Mouse (Mus musculus) CD4-positive helper T cell, adult 2 months (primary cell): Measurements from ENCODE around the gene Zmynd8.

Source experiments
- DNase-seq: peaks from one replicate; pipeline ENCODE4 v3.0.0-alpha.2; 2012; ENCODE audit warnings: low read depth, missing footprints, low spot score

The Zmynd8 gene

DNA sequence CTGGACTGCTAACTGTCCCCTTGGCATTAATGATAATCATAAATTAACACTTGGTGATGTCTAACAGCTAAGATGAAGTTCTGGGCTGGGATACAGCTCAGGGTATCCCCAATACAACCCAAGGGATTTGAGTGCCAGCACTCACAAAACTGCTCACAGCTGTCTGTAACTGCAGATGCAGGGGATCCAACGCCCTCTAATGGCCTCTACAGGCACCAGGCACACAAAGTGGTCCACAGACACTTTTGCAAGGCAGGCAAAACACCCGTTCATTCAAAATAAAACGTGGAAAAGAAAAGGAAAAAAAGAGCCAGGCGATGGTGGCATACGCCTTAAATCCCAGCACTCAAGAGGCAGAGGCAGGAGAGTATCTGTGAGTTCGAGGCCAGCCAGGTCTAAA, 658 bp upstream of the Zmynd8 start:
- no peak for DNase-seq

GRCm38 (mm10) chr2:165896171-165896570, 2.6 kb downstream of the Zmynd8 start:
- no peak for DNase-seq

DNA sequence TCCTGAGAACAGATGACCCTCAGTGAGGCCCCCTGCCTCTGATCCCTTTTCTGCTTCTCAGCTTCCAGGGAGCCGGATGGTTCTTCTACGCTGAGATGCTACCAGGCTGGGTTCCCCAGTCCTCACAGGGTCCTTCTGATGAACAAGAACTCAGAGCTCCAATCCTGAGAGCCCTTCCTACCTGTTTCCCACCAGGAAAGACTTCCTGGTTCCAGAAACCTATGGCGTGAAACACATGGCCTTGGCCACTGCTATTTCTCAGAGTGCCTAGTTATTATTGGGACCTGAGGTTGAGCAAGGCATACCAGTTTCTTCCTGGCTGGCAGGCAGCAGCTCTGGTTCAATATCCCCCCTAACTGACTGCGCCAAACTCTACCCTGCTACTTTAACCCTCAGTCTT, 3.1 kb downstream of the Zmynd8 start:
- no peak for DNase-seq

DNA sequence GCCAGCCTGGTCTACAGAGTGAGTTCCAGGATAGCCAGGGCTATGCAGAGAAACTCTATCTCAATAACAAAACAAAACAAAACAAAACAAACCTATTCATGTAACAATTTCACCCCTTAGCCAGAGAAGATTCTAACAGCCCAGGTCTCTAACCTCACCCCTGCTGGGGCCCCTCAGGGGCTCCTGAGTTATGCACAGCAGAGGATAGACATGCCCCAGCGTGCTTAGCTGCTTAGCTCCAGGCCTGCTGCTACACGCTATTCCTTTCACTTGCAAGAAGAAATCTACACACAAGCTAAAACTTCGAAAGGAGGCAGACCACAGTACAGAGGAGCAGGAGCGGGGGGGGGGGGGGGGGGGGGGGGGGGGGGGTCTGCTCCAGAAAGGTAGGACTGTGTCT, 4.3 kb downstream of the Zmynd8 start:
- DNase-seq: no peak

DNA sequence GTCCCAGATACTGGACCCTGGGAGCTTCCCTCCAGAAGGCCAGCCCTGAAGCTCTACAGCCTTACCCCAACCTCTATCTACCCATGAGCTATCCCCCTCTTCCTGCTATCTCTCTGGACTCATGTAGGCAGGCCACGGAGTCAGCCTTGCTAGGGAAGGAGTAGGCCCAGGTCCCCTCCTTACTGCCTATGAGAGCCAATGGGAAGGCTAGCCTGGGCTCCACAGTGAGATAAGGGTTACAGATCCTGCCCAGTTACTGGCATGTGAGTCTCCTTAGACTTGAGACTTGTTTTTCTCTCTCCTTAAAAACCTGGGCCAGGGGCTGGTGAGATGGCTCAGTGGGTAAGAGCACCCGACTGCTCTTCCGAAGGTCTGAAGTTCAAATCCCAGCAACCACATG, 5.6 kb downstream of the Zmynd8 start:
- no peak for DNase-seq

- no peak for DNase-seq
Measured at GRCm38 (mm10) chr2:165892626-165893025, 6.2 kb downstream of the Zmynd8 start.

- DNase-seq: peak; percentile 84
Measured at GRCm38 (mm10) chr2:165890401-165890800, 8.4 kb downstream of the Zmynd8 start.

DNA sequence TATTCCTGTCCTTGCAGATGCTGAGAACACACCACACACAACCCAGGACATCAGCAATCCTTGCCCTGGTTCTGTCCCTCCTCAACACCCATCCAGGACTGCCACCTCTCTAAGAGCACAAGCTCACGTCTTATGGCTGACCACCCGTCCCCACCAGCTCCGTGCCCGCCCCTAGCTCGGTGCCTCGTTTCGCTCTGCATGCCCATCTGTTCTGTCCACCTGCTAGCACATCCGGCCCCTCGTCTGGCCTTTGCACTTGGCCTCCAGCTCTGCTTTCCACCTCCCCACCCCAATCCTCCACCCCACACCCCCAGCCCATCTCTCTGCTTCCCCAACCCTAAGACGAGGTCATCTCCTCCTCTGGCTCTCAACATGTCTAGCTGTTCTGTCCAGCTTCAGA, 8.9 kb downstream of the Zmynd8 start:
- DNase-seq: no peak

- no peak for DNase-seq
Measured at GRCm38 (mm10) chr2:165889266-165889665, 9.6 kb downstream of the Zmynd8 start.

DNA sequence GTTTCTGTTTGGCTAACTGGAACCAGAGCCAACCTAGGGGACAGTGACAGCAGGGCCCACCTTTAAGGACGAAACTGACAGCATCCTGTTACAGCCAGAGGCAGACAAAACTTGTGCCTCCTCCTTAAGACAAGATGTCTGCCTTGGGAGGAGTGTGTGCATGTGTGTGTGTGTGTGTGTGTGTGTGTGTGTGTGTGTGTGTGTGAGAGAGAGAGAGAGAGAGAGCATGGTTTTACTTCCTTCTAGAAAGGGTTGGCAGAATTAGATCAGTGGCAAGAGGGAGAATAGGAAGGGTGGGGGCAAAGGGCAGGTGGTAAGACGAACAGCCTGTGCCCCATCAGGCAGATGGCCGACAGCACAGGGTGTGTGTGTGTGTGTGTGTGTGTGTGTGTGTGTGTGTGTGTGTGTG, 10.0 kb downstream of the Zmynd8 start:
- DNase-seq: peak; percentile 78

- DNase-seq: peak; percentile 53
Measured at GRCm38 (mm10) chr2:165888396-165888795, 10.4 kb downstream of the Zmynd8 start.

DNA sequence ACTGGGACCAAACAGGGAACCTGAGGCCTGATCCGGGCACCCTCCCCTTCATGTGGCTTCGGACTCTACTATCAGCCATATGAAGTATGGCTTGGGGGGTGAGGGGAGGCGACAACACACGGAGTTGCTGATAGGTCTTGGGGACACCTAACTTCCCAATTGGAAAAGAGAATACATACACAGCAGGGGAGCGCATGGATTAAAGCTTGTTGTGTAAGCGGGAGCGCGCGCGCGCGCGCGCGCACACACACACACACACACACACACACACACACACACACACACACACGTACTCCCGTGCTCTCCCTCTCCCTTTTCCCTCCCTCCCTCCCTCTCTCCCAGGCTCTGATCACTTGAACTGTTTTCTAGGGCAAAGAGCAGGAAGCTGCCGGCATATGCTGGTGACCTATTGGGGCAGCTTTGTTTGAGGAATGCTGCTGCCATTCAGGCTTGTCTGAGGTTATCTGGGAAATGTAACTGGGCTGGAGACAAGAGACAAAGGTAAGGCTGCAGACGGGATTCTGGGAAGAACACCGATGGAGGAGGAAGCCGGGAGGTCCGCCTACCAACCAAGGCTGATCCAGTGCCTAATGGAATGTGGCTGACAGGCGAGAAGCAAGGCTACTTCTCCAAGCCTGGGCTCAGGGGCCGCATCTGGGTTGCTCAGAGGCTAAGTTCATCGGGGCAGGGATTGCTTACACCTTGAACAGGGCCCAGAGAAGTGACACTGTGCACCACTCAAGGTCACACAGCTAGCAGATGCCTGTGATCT, 11.8 kb downstream of the Zmynd8 start:
- no peak for DNase-seq

GRCm38 (mm10) chr2:165886482-165886856, 12.3 kb downstream of the Zmynd8 start:
- no peak for DNase-seq

- no peak for DNase-seq
Measured at GRCm38 (mm10) chr2:165885951-165886320, 12.9 kb downstream of the Zmynd8 start.

DNA sequence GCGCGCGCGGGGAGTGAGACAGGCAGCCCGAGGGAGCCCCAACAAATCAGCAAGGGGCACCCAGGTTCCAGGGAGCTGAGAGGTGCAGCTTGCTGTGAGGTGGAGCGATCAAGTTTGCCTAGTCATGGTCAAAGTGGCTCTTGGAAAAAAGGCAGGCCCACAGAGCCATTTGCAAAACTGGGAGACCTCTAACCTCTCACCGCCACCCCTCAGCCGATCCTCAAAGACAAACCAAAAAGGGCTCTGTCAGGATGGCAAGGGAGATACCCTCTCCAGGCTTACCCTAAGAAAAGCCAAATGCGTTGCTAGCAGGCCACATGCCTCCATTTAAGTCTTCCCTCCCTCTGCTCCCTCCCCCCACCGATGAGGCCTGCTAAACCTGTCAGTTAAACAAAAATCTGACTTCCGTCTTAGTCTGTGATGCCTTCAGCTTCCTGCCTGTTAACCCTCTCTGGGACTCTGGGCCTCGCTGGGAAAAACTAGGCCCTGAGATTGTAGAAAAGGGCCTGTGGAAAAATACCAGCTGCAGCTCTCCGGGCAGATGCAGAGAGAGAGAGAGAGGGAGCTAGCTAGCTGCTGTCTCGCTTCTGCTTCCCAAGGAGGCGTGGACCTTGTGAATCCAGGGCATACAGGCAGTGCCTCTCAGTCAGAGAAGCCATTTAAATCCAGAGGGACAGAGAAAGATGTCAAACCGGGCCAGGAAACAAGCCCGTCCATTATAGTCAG, 13.4 kb downstream of the Zmynd8 start:
- DNase-seq: peak; percentile 81

DNA sequence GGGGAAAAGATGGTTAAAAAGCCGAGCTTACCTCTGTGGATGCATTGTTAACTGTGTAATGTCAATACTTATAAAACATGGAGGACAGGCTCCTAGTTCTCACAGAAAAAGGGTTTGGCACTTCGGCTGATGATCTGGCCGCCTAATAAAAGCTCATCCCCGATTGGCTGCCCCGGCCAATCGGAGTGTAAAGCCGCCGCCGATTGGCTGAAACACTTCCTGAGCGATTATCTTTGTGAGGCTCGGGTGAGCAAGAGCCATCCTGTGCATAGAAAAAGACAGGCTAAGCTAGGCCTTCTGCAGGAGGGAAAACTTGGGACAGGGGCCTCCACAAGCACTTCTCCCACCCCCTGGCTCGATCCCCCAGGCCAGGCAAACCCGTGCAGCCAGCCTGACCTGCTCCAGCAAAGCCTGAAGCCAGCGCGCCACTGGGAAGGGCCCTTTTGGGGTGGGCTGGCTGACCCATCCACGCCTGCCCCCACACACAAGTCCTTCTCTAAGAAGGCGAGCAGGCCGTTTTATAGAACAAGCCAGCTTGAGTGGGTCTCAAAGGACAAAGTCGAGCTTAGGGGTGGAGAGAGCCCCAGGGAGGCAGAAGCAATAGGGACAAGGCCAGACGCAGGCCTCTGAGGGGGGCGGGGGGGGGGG, 14.1 kb downstream of the Zmynd8 start:
- peak; percentile 97 for DNase-seq

GRCm38 (mm10) chr2:165883846-165884576, 14.8 kb downstream of the Zmynd8 start:
- peak; percentile 73 for DNase-seq

DNA sequence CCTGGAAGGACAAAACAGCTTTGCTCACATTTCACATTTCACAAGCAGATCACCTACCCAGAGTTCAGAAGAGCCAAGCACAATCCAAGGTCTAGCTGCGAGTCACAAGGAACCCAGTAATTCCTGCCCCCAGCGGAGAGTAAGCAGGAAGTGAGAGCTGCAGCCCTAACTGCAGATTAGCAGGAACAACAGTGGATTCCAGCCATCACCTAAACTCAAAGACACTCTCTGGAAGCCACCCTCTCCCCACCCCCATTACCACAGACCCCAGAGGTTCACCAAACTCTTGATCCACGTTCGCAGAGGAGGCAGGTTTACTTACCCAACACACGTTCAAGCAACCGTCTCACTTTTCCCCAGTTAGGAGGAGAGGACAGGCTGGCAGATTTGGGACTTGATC, 15.8 kb downstream of the Zmynd8 start:
- peak; percentile 52 for DNase-seq

DNA sequence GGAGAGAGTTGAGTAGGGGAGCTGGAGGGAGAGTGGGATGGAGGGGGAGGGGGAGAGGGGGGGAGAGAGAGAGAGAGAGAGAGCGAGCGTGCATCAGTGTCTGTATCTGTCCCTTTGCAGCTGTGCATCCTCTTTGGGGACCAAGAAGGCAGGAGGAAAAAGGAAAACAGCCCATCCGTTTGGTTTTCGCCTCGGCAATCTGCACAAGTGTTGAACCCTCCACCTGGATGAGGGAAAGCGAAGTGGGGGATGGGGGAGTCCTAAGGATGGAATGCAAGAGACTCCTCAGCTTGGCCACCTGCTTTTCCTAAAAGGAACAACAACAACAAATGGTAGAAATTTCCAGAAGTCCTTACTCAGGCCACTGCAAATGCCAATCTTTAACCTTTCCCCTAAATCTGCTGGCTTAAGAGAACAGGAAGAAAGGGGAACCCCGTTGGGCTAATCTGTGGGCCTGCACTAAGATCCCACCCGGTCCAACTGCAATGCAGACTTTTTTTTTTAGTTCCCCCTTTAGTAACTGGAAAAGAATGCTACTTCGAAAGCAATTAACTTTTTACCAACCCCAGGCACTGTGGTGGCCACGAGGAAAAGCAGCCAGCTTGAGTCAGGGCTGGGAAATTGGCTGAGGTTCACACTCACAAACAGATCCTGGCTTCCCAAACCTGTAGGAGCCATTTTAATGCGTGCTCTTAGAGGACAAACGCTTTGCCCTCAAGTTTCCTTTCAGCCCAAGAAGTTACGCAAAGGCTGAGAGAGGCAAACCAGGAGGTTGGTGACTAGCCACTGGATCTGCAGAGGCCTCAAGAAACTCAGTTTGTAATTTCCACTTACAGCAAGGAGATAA, 17.0 kb downstream of the Zmynd8 start:
- DNase-seq: no peak

DNA sequence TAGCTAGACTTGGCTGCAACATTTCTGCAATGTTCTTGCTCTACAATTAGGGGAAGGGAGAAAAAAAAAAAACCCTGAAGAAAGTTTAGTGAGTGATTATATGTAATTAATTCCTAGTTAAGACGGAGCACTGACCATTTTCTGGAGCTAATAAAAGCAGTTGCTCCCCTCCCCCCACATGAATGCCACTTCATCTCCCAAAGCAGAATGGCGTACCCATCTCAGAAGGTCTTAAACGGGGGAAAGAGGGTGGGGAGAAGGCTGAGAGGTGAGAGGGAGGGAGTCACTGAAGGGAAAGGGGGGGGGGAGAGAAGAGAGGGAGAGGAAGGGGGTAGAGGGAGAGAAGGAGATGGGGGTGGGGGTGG, 17.6 kb downstream of the Zmynd8 start:
- no peak for DNase-seq

- peak; percentile 42 for DNase-seq
Measured at GRCm38 (mm10) chr2:165880501-165881182, 18.2 kb downstream of the Zmynd8 start.
